In genomic region chr7:45163735-45164490, GRCm38 (mm10) we compare ENCODE assay signal across 8 mouse cellular contexts. TPM values are rescaled to one million over a fixed set of nuclear protein-coding genes. Genes with fewer than 3 reads are reported as not detected.
DNase-seq lines count a peak whose midpoint lies in the region; ATAC-seq and TF ChIP-seq lines count a peak whose summit lies in the region.

TSS of gene Slc17a7 (plus strand) at chr7:45163949.

- no peak within 1 kb of the TSS for H3K27ac ChIP-seq in heart, embryonic 13.5 days (replicated peaks)
- H3K27ac ChIP-seq in lung, embryonic 14.5 days (ENCODE audit: low read depth) = no peak within 1 kb of the TSS

- peaks cover 22% of the 10 kb centered on the region for H3K36me3 ChIP-seq in heart, embryonic 13.5 days
- H3K36me3 ChIP-seq in lung, embryonic 14.5 days (ENCODE audit: insufficient read depth) = peaks cover 15% of the 10 kb centered on the region; the same call in 1 of the 2 replicates

- peak within 1 kb of the TSS; percentile 73 for H3K9ac ChIP-seq in heart, embryonic 13.5 days
- H3K9ac ChIP-seq in lung, embryonic 14.5 days = peak within 1 kb of the TSS; percentile 38

- H3K4me2 ChIP-seq in heart, embryonic 13.5 days = peak within 1 kb of the TSS; percentile 81
- H3K4me2 ChIP-seq in lung, embryonic 14.5 days = peak within 1 kb of the TSS; percentile 72

- peak; percentile 50 for DNase-seq in kidney, adult 18-20 months
- DNase-seq in kidney, adult 11 months = no peak
- peak; percentile 78 to 87 for DNase-seq in cerebellum, postnatal 14 days
- DNase-seq in kidney, postnatal 36 days = peak; percentile 34 to 71
- DNase-seq in lung, embryonic 14.5 days = peak; percentile 60
- peak; percentile 67 for DNase-seq in right cerebral cortex, adult 18-20 months

- peak within 1 kb of the TSS; percentile 53 for H3K4me3 ChIP-seq in heart, embryonic 13.5 days
- H3K4me3 ChIP-seq in lung, embryonic 14.5 days (ENCODE audit: low read depth, low read length) = peak within 1 kb of the TSS; percentile 39

- ATAC-seq in heart, embryonic 13.5 days (ENCODE audit: extremely low read depth, insufficient number of reproducible peaks, low FRiP score, low TSS enrichment) = peak; percentile 43; the same call in 1 of the 2 replicates
- ATAC-seq in lung, embryonic 14.5 days (ENCODE audit: insufficient read depth) = no peak
- ATAC-seq in inflammation-experienced regulatory T-cells, adult 6 months = no peak

- H3K4me1 ChIP-seq in heart, embryonic 13.5 days = peaks cover 24% of the 10 kb centered on the region
- H3K4me1 ChIP-seq in lung, embryonic 14.5 days (ENCODE audit: insufficient read depth) = peaks cover 4% of the 10 kb centered on the region; the same call in 1 of the 2 replicates

- TF ChIP-seq CTCF in lung, embryonic 14.5 days (IDR thresholded peaks at IDR 0.05; ENCODE audit: low read depth) = no peak

- peaks cover 67% of the 10 kb centered on the region for H3K27me3 ChIP-seq in heart, embryonic 13.5 days (replicated peaks)
- H3K27me3 ChIP-seq in lung, embryonic 14.5 days (ENCODE audit: insufficient read depth, low read length) = peaks cover 66% of the 10 kb centered on the region

- 2% methylated on average over 41 of the region's 41 CpGs for WGBS in heart, embryonic 13.5 days
- 1% methylated on average over 39 of the region's 41 CpGs for WGBS in lung, embryonic 14.5 days

- peaks cover 3% of the 10 kb centered on the region for H3K9me3 ChIP-seq in heart, embryonic 13.5 days
- H3K9me3 ChIP-seq in lung, embryonic 14.5 days (ENCODE audit: low read depth, low read length) = peaks cover 2% of the 10 kb centered on the region; the same call in 1 of the 2 replicates

RNA-seq across cellular contexts. Expression of gene Slc17a7, which starts in this region (rescaled TPM):
- 2.9 and 3.6 TPM in 2 replicates for polyA plus RNA-seq in heart, embryonic 13.5 days (2015; fragmentation: Nextera tagmentation; extraction: Ambion mirVana)
- 0.09 and 0.97 TPM in 2 replicates for polyA plus RNA-seq in lung, embryonic 14.5 days (2014; fragmentation: Nextera tagmentation; extraction: Ambion mirVana)
- under 1 TPM in 1 of 3 experiments, not detected in 2; 0.16 TPM for polyA plus RNA-seq in inflammation-experienced regulatory T-cells, adult 6 months (2017; shearing (Covaris generic))

Comparison
In these comparisons a context has a peak if more than half of its experiments do, and no peak if none do; other contexts are left out.
1. Peak in DNase-seq, H3K4me3 ChIP-seq, H3K9ac ChIP-seq and H3K4me2 ChIP-seq in lung, embryonic 14.5 days; RNA of the gene not detected or under 1 TPM.